ENCODE assay signal across 8 mouse cellular contexts in genomic region chr2:153648773-153649297, GRCm38 (mm10). TPM values are rescaled to one million over a fixed set of nuclear protein-coding genes. Genes with fewer than 3 reads are reported as not detected.
DNase-seq lines count a peak whose midpoint lies in the region; ATAC-seq lines count a peak whose summit lies in the region.

No protein-coding gene starts in this region.

- H3K27me3 ChIP-seq in kidney, embryonic 16.5 days (ENCODE audit: insufficient read depth, low read length): no peaks in the 10 kb centered on the region
- peaks cover 14% of the 10 kb centered on the region for H3K27me3 ChIP-seq in hindbrain, embryonic 13.5 days
- H3K27me3 ChIP-seq in midbrain, embryonic 14.5 days (ENCODE audit: control insufficient read depth, insufficient read depth, low read length): no peaks in the 10 kb centered on the region

- H3K27ac ChIP-seq in kidney, embryonic 16.5 days (ENCODE audit: low read length): no peak overlapping the region
- no peak overlapping the region for H3K27ac ChIP-seq in brown adipose tissue, adult 24 weeks (replicated peaks; ENCODE audit: low read depth, low read length)
- H3K27ac ChIP-seq in hindbrain, embryonic 13.5 days: peak overlapping the region; percentile 44
- H3K27ac ChIP-seq in midbrain, embryonic 14.5 days (replicated peaks; ENCODE audit: low read depth, low read length): peak overlapping the region; percentile 55; the same call in 1 of the 2 replicates

- H3K36me3 ChIP-seq in kidney, embryonic 16.5 days (ENCODE audit: insufficient read depth, low read length): no peaks in the 10 kb centered on the region
- no peaks in the 10 kb centered on the region for H3K36me3 ChIP-seq in hindbrain, embryonic 13.5 days
- no peaks in the 10 kb centered on the region for H3K36me3 ChIP-seq in midbrain, embryonic 14.5 days (ENCODE audit: control insufficient read depth, insufficient read depth, low read length)

- peaks cover 22% of the 10 kb centered on the region for H3K4me1 ChIP-seq in kidney, embryonic 16.5 days (ENCODE audit: insufficient read depth, low read length)
- H3K4me1 ChIP-seq in brown adipose tissue, adult 24 weeks (ENCODE audit: control insufficient read depth, insufficient read depth, insufficient read length, low read length): no peaks in the 10 kb centered on the region; the same call in 1 of the 2 replicates
- H3K4me1 ChIP-seq in hindbrain, embryonic 13.5 days (replicated peaks): peaks cover 19% of the 10 kb centered on the region
- H3K4me1 ChIP-seq in midbrain, embryonic 14.5 days (ENCODE audit: control insufficient read depth, insufficient read depth, low read length): peaks cover 10% of the 10 kb centered on the region

- WGBS in kidney, embryonic 16.5 days: 23% methylated on average over 14 of the region's 14 CpGs
- WGBS in hindbrain, embryonic 13.5 days: 20% methylated on average over 14 of the region's 14 CpGs
- 16% methylated on average over 14 of the region's 14 CpGs for WGBS in midbrain, embryonic 14.5 days

- H3K9me3 ChIP-seq in kidney, embryonic 16.5 days (ENCODE audit: low read length): no peaks in the 10 kb centered on the region
- H3K9me3 ChIP-seq in hindbrain, embryonic 13.5 days: no peaks in the 10 kb centered on the region
- no peaks in the 10 kb centered on the region for H3K9me3 ChIP-seq in midbrain, embryonic 14.5 days (ENCODE audit: control insufficient read depth, low read length)

- DNase-seq in kidney, adult 18-20 months: no peak
- DNase-seq in midbrain, embryonic 14.5 days: no peak
- DNase-seq in adrenal gland, postnatal 10 days: no peak
- no peak for DNase-seq in spleen, postnatal 10 days (ENCODE audit: low spot score in 2 of 2)

- peak overlapping the region; percentile 90 for H3K4me2 ChIP-seq in kidney, embryonic 16.5 days (replicated peaks; ENCODE audit: low read depth, low read length)
- H3K4me2 ChIP-seq in hindbrain, embryonic 13.5 days: peak overlapping the region; percentile 93
- H3K4me2 ChIP-seq in midbrain, embryonic 14.5 days (ENCODE audit: low read length): peak overlapping the region; percentile 95

- peak overlapping the region; percentile 85 for H3K4me3 ChIP-seq in kidney, embryonic 16.5 days (ENCODE audit: low read length)
- H3K4me3 ChIP-seq in brown adipose tissue, adult 24 weeks (ENCODE audit: insufficient read depth, low read depth, low read length): peak overlapping the region; percentile 93
- peak overlapping the region; percentile 71 for H3K4me3 ChIP-seq in hindbrain, embryonic 13.5 days
- peak overlapping the region; percentile 73 for H3K4me3 ChIP-seq in midbrain, embryonic 14.5 days (replicated peaks; ENCODE audit: low read depth, low read length)

- H3K9ac ChIP-seq in kidney, embryonic 16.5 days (replicated peaks; ENCODE audit: low read length): peak overlapping the region; percentile 87
- H3K9ac ChIP-seq in hindbrain, embryonic 13.5 days: peak overlapping the region; percentile 85
- H3K9ac ChIP-seq in midbrain, embryonic 14.5 days (replicated peaks; ENCODE audit: low read length): peak overlapping the region; percentile 82

- ATAC-seq in kidney, embryonic 16.5 days (ENCODE audit: low FRiP score, low TSS enrichment): no peak; the same call in 1 of the 2 replicates
- ATAC-seq in hindbrain, embryonic 13.5 days (ENCODE audit: low FRiP score): peak; percentile 34
- ATAC-seq in midbrain, embryonic 14.5 days (ENCODE audit: low FRiP score, low TSS enrichment): no peak
- ATAC-seq in CD4-positive, CD25-positive, alpha-beta regulatory T cell, adult 4 months: no peak

RNA-seq across cellular contexts. Expression of gene Dnmt3b, which starts 0.4 kb away (rescaled TPM):
- polyA plus RNA-seq in kidney, embryonic 16.5 days (2015; fragmentation: Nextera tagmentation; extraction: Ambion mirVana): 17.3 and 18.1 TPM in 2 replicates
- not detected in 2 replicates for polyA plus RNA-seq in brown adipose tissue, adult 24 weeks (2012; ENCODE audit: insufficient read depth, insufficient read length, missing spikeins)
- polyA plus RNA-seq in hindbrain, embryonic 13.5 days (2015; fragmentation: Nextera tagmentation; extraction: Ambion mirVana): 4.4 and 4.9 TPM in 2 replicates
- 3.1 and 3.2 TPM in 2 replicates for polyA plus RNA-seq in midbrain, embryonic 14.5 days (2014; fragmentation: Nextera tagmentation; extraction: Ambion mirVana)
- 1 to 10 TPM; 3.6 to 5.7 TPM for polyA plus RNA-seq in CD4-positive, CD25-positive, alpha-beta regulatory T cell, adult 4 months (2017; shearing (Covaris generic))
- total RNA-seq in adrenal gland, postnatal 10 days (2021): 1 to 10 TPM; 4.3 to 6.5 TPM

RNA-seq across cellular contexts. Expression of gene Commd7, which starts 16.3 kb away (rescaled TPM):
- polyA plus RNA-seq in kidney, embryonic 16.5 days (2015; fragmentation: Nextera tagmentation; extraction: Ambion mirVana): 84.2 and 87.4 TPM in 2 replicates
- 15.4 and 21.2 TPM in 2 replicates for polyA plus RNA-seq in brown adipose tissue, adult 24 weeks (2012; ENCODE audit: insufficient read depth, insufficient read length, missing spikeins)
- polyA plus RNA-seq in hindbrain, embryonic 13.5 days (2015; fragmentation: Nextera tagmentation; extraction: Ambion mirVana): 88.3 and 88.8 TPM in 2 replicates
- polyA plus RNA-seq in midbrain, embryonic 14.5 days (2014; fragmentation: Nextera tagmentation; extraction: Ambion mirVana): 76.0 and 92.8 TPM in 2 replicates
- polyA plus RNA-seq in CD4-positive, CD25-positive, alpha-beta regulatory T cell, adult 4 months (2017; shearing (Covaris generic)): 100 to 1,000 TPM; 106 to 117 TPM
- 10 to 100 TPM; 31.6 to 33.0 TPM for total RNA-seq in adrenal gland, postnatal 10 days (2021)

RNA-seq across cellular contexts. Expression of gene Dnmt3c, which starts 47.6 kb away (rescaled TPM):
- polyA plus RNA-seq in kidney, embryonic 16.5 days (2015; fragmentation: Nextera tagmentation; extraction: Ambion mirVana): not detected in 2 replicates
- not detected in 2 replicates for polyA plus RNA-seq in brown adipose tissue, adult 24 weeks (2012; ENCODE audit: insufficient read depth, insufficient read length, missing spikeins)
- polyA plus RNA-seq in hindbrain, embryonic 13.5 days (2015; fragmentation: Nextera tagmentation; extraction: Ambion mirVana): 0.09 TPM in 1 of 2 replicates, not detected in the other
- polyA plus RNA-seq in midbrain, embryonic 14.5 days (2014; fragmentation: Nextera tagmentation; extraction: Ambion mirVana): 0.17 TPM in 1 of 2 replicates, not detected in the other
- not detected for polyA plus RNA-seq in CD4-positive, CD25-positive, alpha-beta regulatory T cell, adult 4 months (2017; shearing (Covaris generic))
- not detected for total RNA-seq in adrenal gland, postnatal 10 days (2021)

Comparison
In these comparisons a context has a peak if more than half of its experiments do, and no peak if none do; other contexts are left out.
1. H3K27ac ChIP-seq: peak in hindbrain, embryonic 13.5 days (single experiment) and midbrain, embryonic 14.5 days (single experiment); none in kidney, embryonic 16.5 days (single experiment) and brown adipose tissue, adult 24 weeks (single experiment).
2. Peak in every context shown above with its lines, with median percentiles within 50 percentile points of each other: H3K4me2 ChIP-seq, H3K4me3 ChIP-seq and H3K9ac ChIP-seq.